Mouse (Mus musculus): ENCODE measurements around the gene Arid5b. TPM values are rescaled to one million over a fixed set of nuclear protein-coding genes. Genes with fewer than 3 reads are reported as not detected.

Arid5b gene
- polyA plus RNA-seq, 1 experiment from 2014 or later = 12.6 TPM

- Histone ChIP-seq H3K9ac (no peak overlapping the region), H3K4me3 (no peak overlapping the region), H3K4me2 (0 out of 2 replicates have a peak overlapping the region, but pooled peaks have one; percentile 64), H3K27me3 (no peaks in the 10 kb centered on the region), H3K27ac (peak overlapping the region; percentile 14; the same call in 1 of the 2 replicates), H3K4me1 (peaks cover 44% of the 10 kb centered on the region), H3K36me3 (ENCODE audit: poor library complexity, severe bottlenecking) (no peaks in the 10 kb centered on the region), H3K9me3 (replicated peaks) (no peaks in the 10 kb centered on the region)
- WGBS = 18% methylated on average over 3 of the region's 3 CpGs
- ATAC-seq = no peak
Observed at GRCm38 (mm10) chr10:68281775-68282106, 3.2 kb upstream of the Arid5b start.

GRCm38 (mm10) chr10:68281076-68281774 lies 2.7 kb upstream of the Arid5b start:
- Histone ChIP-seq H3K9me3 (replicated peaks) (no peaks in the 10 kb centered on the region), H3K4me3 (no peak overlapping the region), H3K36me3 (ENCODE audit: poor library complexity, severe bottlenecking) (no peaks in the 10 kb centered on the region), H3K4me1 (peaks cover 47% of the 10 kb centered on the region), H3K9ac (no peak overlapping the region), H3K27me3 (no peaks in the 10 kb centered on the region), H3K27ac (no peak overlapping the region), H3K4me2 (peak overlapping the region; percentile 21; the same call in 1 of the 2 replicates)
- WGBS = 43% methylated on average over 6 of the region's 6 CpGs
- no peak for ATAC-seq

GRCm38 (mm10) chr10:68279516-68280501 lies 1.3 kb upstream of the Arid5b start:
- Histone ChIP-seq H3K4me3 (peak overlapping the region; percentile 66), H3K27me3 (no peaks in the 10 kb centered on the region), H3K4me2 (peak overlapping the region; percentile 96), H3K36me3 (ENCODE audit: poor library complexity, severe bottlenecking) (no peaks in the 10 kb centered on the region), H3K27ac (peak overlapping the region; percentile 57), H3K9ac (peak overlapping the region; percentile 71), H3K9me3 (replicated peaks) (no peaks in the 10 kb centered on the region), H3K4me1 (peaks cover 61% of the 10 kb centered on the region)
- ATAC-seq = peak; percentile 14; the same call in 1 of the 2 replicates
- WGBS = under 1% methylated on average over 41 of the region's 41 CpGs

- Histone ChIP-seq H3K4me2 (peak overlapping the region; percentile 96), H3K27ac (peak overlapping the region; percentile 48), H3K4me1 (peaks cover 54% of the 10 kb centered on the region), H3K27me3 (no peaks in the 10 kb centered on the region), H3K9ac (peak overlapping the region; percentile 58), H3K4me3 (peak overlapping the region; percentile 66), H3K9me3 (replicated peaks) (no peaks in the 10 kb centered on the region), H3K36me3 (ENCODE audit: poor library complexity, severe bottlenecking) (no peaks in the 10 kb centered on the region)
- 0 out of 2 replicates have a peak, but pooled peaks have one; percentile 5 for ATAC-seq
- WGBS = under 1% methylated on average over 15 of the region's 15 CpGs
Observed at GRCm38 (mm10) chr10:68277671-68278151, 829 bp downstream of the Arid5b start.

GRCm38 (mm10) chr10:68276976-68277441 lies 1.5 kb downstream of the Arid5b start:
- H3K36me3 ChIP-seq (ENCODE audit: poor library complexity, severe bottlenecking) = no peaks in the 10 kb centered on the region
- H3K4me1 ChIP-seq = peaks cover 47% of the 10 kb centered on the region
- ATAC-seq = peak; percentile 60
- H3K27ac ChIP-seq = peak overlapping the region; percentile 61; the same call in 1 of the 2 replicates
- WGBS = under 1% methylated on average over 29 of the region's 34 CpGs
- H3K4me3 ChIP-seq = peak overlapping the region; percentile 66
- no peaks in the 10 kb centered on the region for H3K27me3 ChIP-seq
- H3K9me3 ChIP-seq (replicated peaks) = no peaks in the 10 kb centered on the region
- peak overlapping the region; percentile 96 for H3K4me2 ChIP-seq
- H3K9ac ChIP-seq = peak overlapping the region; percentile 83

- peak overlapping the region; percentile 61 for H3K27ac ChIP-seq
- H3K9me3 ChIP-seq (replicated peaks) = no peaks in the 10 kb centered on the region
- H3K4me2 ChIP-seq = peak overlapping the region; percentile 96
- peak; percentile 64 for ATAC-seq
- peaks cover 42% of the 10 kb centered on the region for H3K4me1 ChIP-seq
- peak overlapping the region; percentile 66 for H3K4me3 ChIP-seq
- H3K27me3 ChIP-seq = no peaks in the 10 kb centered on the region
- H3K36me3 ChIP-seq (ENCODE audit: poor library complexity, severe bottlenecking) = no peaks in the 10 kb centered on the region
- under 1% methylated on average over 28 of the region's 29 CpGs for WGBS
- H3K9ac ChIP-seq = peak overlapping the region; percentile 83
Observed at GRCm38 (mm10) chr10:68276350-68276975, 2.1 kb downstream of the Arid5b start.

- Histone ChIP-seq H3K27me3 (no peaks in the 10 kb centered on the region), H3K4me1 (peaks cover 28% of the 10 kb centered on the region), H3K9me3 (replicated peaks) (no peaks in the 10 kb centered on the region), H3K36me3 (ENCODE audit: poor library complexity, severe bottlenecking) (no peaks in the 10 kb centered on the region), H3K4me2 (peak overlapping the region; percentile 96), H3K4me3 (no peak overlapping the region), H3K9ac (no peak overlapping the region), H3K27ac (no peak overlapping the region)
- whole genome bisulfite sequencing = 20% methylated on average over 18 of the region's 18 CpGs
- ATAC-seq = no peak
Observed at GRCm38 (mm10) chr10:68274900-68275760, 3.4 kb downstream of the Arid5b start.

- no peak for ATAC-seq
- no peak overlapping the region for H3K4me3 ChIP-seq
- H3K4me1 ChIP-seq = 0 out of 2 replicates have a peak, but pooled peaks cover under 1% of the 10 kb centered on the region
- H3K36me3 ChIP-seq (ENCODE audit: poor library complexity, severe bottlenecking) = no peaks in the 10 kb centered on the region
- no peaks in the 10 kb centered on the region for H3K27me3 ChIP-seq
- H3K4me2 ChIP-seq = no peak overlapping the region
- H3K9ac ChIP-seq = no peak overlapping the region
- 95% methylated on average over 10 of the region's 10 CpGs for WGBS
- H3K9me3 ChIP-seq (replicated peaks) = no peaks in the 10 kb centered on the region
- no peak overlapping the region for H3K27ac ChIP-seq
Observed at GRCm38 (mm10) chr10:68269789-68270188, 8.8 kb downstream of the Arid5b start.

GRCm38 (mm10) chr10:68268629-68269028 lies 9.9 kb downstream of the Arid5b start:
- Histone ChIP-seq H3K4me2 (no peak overlapping the region), H3K4me1 (no peaks in the 10 kb centered on the region), H3K27me3 (no peaks in the 10 kb centered on the region), H3K9me3 (replicated peaks) (no peaks in the 10 kb centered on the region), H3K9ac (no peak overlapping the region), H3K4me3 (no peak overlapping the region), H3K36me3 (ENCODE audit: poor library complexity, severe bottlenecking) (no peaks in the 10 kb centered on the region), H3K27ac (no peak overlapping the region)
- WGBS = 82% methylated on average over 5 of the region's 5 CpGs
- ATAC-seq = no peak

- 93% methylated on average over 10 of the region's 10 CpGs for WGBS
- no peaks in the 10 kb centered on the region for H3K36me3 ChIP-seq (ENCODE audit: poor library complexity, severe bottlenecking)
- no peaks in the 10 kb centered on the region for H3K4me1 ChIP-seq
- H3K27ac ChIP-seq = no peak overlapping the region
- no peak overlapping the region for H3K4me3 ChIP-seq
- no peaks in the 10 kb centered on the region for H3K27me3 ChIP-seq
- no peak overlapping the region for H3K4me2 ChIP-seq
- no peak overlapping the region for H3K9ac ChIP-seq
- no peak for ATAC-seq
- H3K9me3 ChIP-seq (replicated peaks) = no peaks in the 10 kb centered on the region
Observed at GRCm38 (mm10) chr10:68263969-68264688, 14.4 kb downstream of the Arid5b start.
